Mouse (Mus musculus) E14TG2a.4 (cell line): ENCODE data around the gene Cd68.
"Not testable (repeated sequence)": the region's sequence is repeated elsewhere in the genome, so short reads cannot be mapped to it uniquely, and the experiment has no call there.

Source experiments
- H3K27me3 ChIP-seq: 2 replicates; pipeline ENCODE4 v1.6.1; 2014; ENCODE audit warnings: low read length, control low read depth; ENCODE audit not compliant: insufficient read depth
- H3K36me3 ChIP-seq: 2 replicates; pipeline ENCODE4 v1.6.1; 2014; ENCODE audit warnings: low read length, control low read depth; ENCODE audit not compliant: insufficient read depth
- H3K4me1 ChIP-seq: replicated peaks from 2 replicates; pipeline ENCODE4 v1.6.1; 2014; ENCODE audit warnings: low read depth, low read length, control low read depth
- H3K4me3 ChIP-seq: replicated peaks from 2 replicates; pipeline ENCODE4 v1.5.1; 2014; ENCODE audit warnings: mild to moderate bottlenecking, low read length
- H3K9me3 ChIP-seq: 2 replicates; pipeline ENCODE4 v1.6.1; 2014; ENCODE audit warnings: low read length, control low read depth
- CTCF ChIP-seq: conservative IDR thresholded peaks from 2 replicates; pipeline ENCODE4 v1.5.1; 2014; ENCODE audit warnings: low read length
- NANOG ChIP-seq: IDR thresholded peaks from 2 replicates; pipeline ENCODE4 v1.6.1; 2014; ENCODE audit warnings: borderline replicate concordance, low read length, mixed read lengths
- POU5F1 ChIP-seq: IDR thresholded peaks from 2 replicates; pipeline ENCODE4 v1.6.1; 2014; ENCODE audit warnings: low read length, borderline replicate concordance

Cd68 gene

GRCm38 (mm10) chr11:69632284-69633089 is 33.5 kb downstream of the Cd68 start, which contains the start of gene Fxr2:
TSS of gene Fxr2 (plus strand) at chr11:69632990.
- Histone ChIP-seq H3K27me3 (no peaks in the 10 kb centered on the region), H3K36me3 (peaks cover 31% of the 10 kb centered on the region), H3K9me3 (no peaks in the 10 kb centered on the region), H3K4me3 (peak within 1 kb of the TSS; percentile 95), H3K4me1 (peaks cover 44% of the 10 kb centered on the region)
- TF ChIP-seq CTCF (peak; percentile 21; the same call in 1 of the 2 replicates), POU5F1 (no peak), NANOG (no peak)

DNA sequence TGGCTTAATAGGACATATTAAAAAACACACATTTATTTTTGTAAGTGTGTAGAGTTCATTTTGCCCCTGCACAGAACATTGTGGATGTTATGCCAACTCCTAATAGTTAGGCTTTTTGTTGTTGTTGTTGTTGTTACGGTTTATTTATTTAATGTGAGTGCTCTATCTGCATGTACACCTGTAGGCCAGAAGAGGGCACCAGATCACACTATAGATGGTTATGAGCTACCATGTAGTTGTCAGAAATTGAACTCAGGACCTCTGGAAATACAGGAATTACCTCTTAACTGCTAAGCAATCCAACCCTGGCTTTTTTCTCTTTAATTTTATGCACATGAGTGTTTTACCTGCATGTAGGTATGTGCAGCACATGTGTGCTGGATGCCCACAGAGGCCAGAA is 36.2 kb downstream of the Cd68 start:
- H3K27me3 ChIP-seq, result no peaks in the 10 kb centered on the region
- H3K4me3 ChIP-seq, result no peak overlapping the region

GRCm38 (mm10) chr11:69628286-69628685 is 37.7 kb downstream of the Cd68 start:
- Histone ChIP-seq H3K4me3 (no peak overlapping the region), H3K36me3 (no peaks in the 10 kb centered on the region), H3K4me1 (peaks cover 17% of the 10 kb centered on the region), H3K27me3 (no peaks in the 10 kb centered on the region), H3K9me3 (no peaks in the 10 kb centered on the region)
- TF ChIP-seq NANOG, result no peak
- TF ChIP-seq CTCF, result peak; percentile 98

More for the DNA sequence above, 36.2 kb downstream of the Cd68 start:
- TF ChIP-seq CTCF (peak; percentile 90), NANOG (no peak), POU5F1 (no peak)
- no peaks in the 10 kb centered on the region for H3K9me3 ChIP-seq
- H3K36me3 ChIP-seq, result peaks cover 4% of the 10 kb centered on the region
- H3K4me1 ChIP-seq, result peaks cover 22% of the 10 kb centered on the region

GRCm38 (mm10) chr11:69624339-69624738 is 41.6 kb downstream of the Cd68 start:
- not testable (repeated sequence) for H3K4me3 ChIP-seq, H3K27me3 ChIP-seq, H3K36me3 ChIP-seq, H3K9me3 ChIP-seq
- peaks cover 28% of the 10 kb centered on the region for H3K4me1 ChIP-seq

- Histone ChIP-seq H3K4me3 (peak overlapping the region; percentile 73), H3K36me3 (no peaks in the 10 kb centered on the region), H3K9me3 (no peaks in the 10 kb centered on the region), H3K4me1 (peaks cover 28% of the 10 kb centered on the region), H3K27me3 (peaks cover 4% of the 10 kb centered on the region)
- TF ChIP-seq NANOG (no peak), CTCF (no peak), POU5F1 (no peak)
These were observed 42.9 kb downstream of the Cd68 start for GRCm38 (mm10) chr11:69623006-69623405.

DNA sequence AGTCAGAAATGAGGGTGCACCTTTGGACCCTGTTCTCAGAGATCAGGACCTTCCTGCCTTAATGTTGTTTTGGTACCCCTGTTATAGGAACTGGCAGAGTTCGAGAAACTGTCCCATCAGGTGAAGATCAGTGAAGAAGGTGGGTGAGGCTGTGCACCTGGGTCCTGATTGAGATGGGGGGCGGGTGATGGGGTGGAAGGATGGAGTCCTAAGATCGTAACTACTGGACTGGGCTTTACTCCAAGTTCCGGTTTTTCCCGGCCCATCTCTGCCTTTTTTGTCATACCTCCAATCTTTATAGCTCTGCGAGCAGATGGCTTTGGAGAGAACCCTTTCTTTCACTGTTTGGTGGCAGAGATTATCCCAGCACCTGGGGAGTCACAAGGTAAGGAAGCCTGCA is 43.5 kb downstream of the Cd68 start:
- peaks cover 10% of the 10 kb centered on the region for H3K27me3 ChIP-seq
- peaks cover 28% of the 10 kb centered on the region for H3K4me1 ChIP-seq
- H3K4me3 ChIP-seq, result peak overlapping the region; percentile 73
- no peaks in the 10 kb centered on the region for H3K36me3 ChIP-seq
- no peaks in the 10 kb centered on the region for H3K9me3 ChIP-seq
- TF ChIP-seq POU5F1, result no peak
- TF ChIP-seq NANOG, result no peak
- no peak for TF ChIP-seq CTCF

- H3K4me1 ChIP-seq, result peaks cover 29% of the 10 kb centered on the region
- no peaks in the 10 kb centered on the region for H3K9me3 ChIP-seq
- H3K27me3 ChIP-seq, result peaks cover 17% of the 10 kb centered on the region
- no peak for TF ChIP-seq CTCF
- no peak for TF ChIP-seq NANOG
- TF ChIP-seq POU5F1, result no peak
- H3K4me3 ChIP-seq, result peak within 1 kb of the TSS; percentile 73
- no peaks in the 10 kb centered on the region for H3K36me3 ChIP-seq
These were observed 44.2 kb downstream of the Cd68 start, which contains the start of gene Sat2 for GRCm38 (mm10) chr11:69621571-69622268. TSS of gene Sat2 (plus strand) at chr11:69622024.

- TF ChIP-seq CTCF, result no peak
- TF ChIP-seq NANOG, result no peak
- no peak for TF ChIP-seq POU5F1
- H3K4me1 ChIP-seq, result peaks cover 31% of the 10 kb centered on the region
- H3K27me3 ChIP-seq, result peaks cover 29% of the 10 kb centered on the region
- no peaks in the 10 kb centered on the region for H3K36me3 ChIP-seq
- no peak overlapping the region for H3K4me3 ChIP-seq
- no peaks in the 10 kb centered on the region for H3K9me3 ChIP-seq
These were observed 45.4 kb downstream of the Cd68 start for GRCm38 (mm10) chr11:69620394-69621081.
